Mouse (Mus musculus) liver, embryonic 14.5 days (tissue): ENCODE data around the gene Helz. TPM values are rescaled to one million over a fixed set of nuclear protein-coding genes. Genes with fewer than 3 reads are reported as not detected.

Experiments used
- ATAC-seq: fragments of 200-750 bp; cut with Nextera tagmentation; 2 replicates; pipeline ENCODE4 v1.8.0; 2017; ENCODE audit warnings: moderate number of reproducible peaks, mild to moderate bottlenecking, moderate library complexity; ENCODE audit not compliant: insufficient read depth
- DNase-seq, 3 experiments: peaks; one replicate each; pipeline ENCODE4 v3.0.0-alpha.2; 2012 to 2013; ENCODE audit warnings: low read depth in 3 of 3, low spot score in 3 of 3
- H3K27ac ChIP-seq: fragments of 300-500 bp; sonication (generic); 2 replicates; pipeline ENCODE4 v1.5.1; 2014; ENCODE audit warnings: moderate library complexity, mild to moderate bottlenecking, control low read depth, inconsistent platforms
- H3K27me3 ChIP-seq: fragments of 300-500 bp; sonication (generic); 2 replicates; pipeline ENCODE4 v1.6.1; 2014; ENCODE audit warnings: mild to moderate bottlenecking, low read length, moderate library complexity; ENCODE audit not compliant: control insufficient read depth, insufficient read depth
- H3K36me3 ChIP-seq: fragments of 300-500 bp; sonication (generic); replicated peaks from 2 replicates; pipeline ENCODE4 v1.6.1; 2014; ENCODE audit warnings: low read depth; ENCODE audit not compliant: control insufficient read depth, insufficient read depth
- H3K4me1 ChIP-seq, 2 experiments: fragments of 200-500 bp in 1 of 2; fragments of 300-500 bp in 1 of 2; sonication (generic) in 1 of 2; replicated peaks; 2 replicates each; pipeline ENCODE4 v1.6.1; 2012 to 2014; ENCODE audit warnings: antibody characterized with exemption in 1 of 2, inconsistent platforms in 1 of 2, low read length in 1 of 2; ENCODE audit not compliant: control insufficient read depth in 2 of 2, insufficient read depth in 2 of 2
- H3K4me2 ChIP-seq: fragments of 300-500 bp; sonication (generic); 2 replicates; pipeline ENCODE4 v1.6.1; 2014; ENCODE audit warnings: low read depth, mild to moderate bottlenecking, control low read depth, moderate library complexity
- H3K4me3 ChIP-seq, 2 experiments: fragments of 200-500 bp in 1 of 2; fragments of 300-500 bp in 1 of 2; sonication (generic) in 1 of 2; 2 replicates each; pipeline ENCODE4 v1.5.1; 2012 to 2014; ENCODE audit warnings: low read depth in 2 of 2, low read length in 2 of 2, mild to moderate bottlenecking in 2 of 2, control low read depth in 1 of 2, inconsistent platforms in 1 of 2, moderate library complexity in 1 of 2; ENCODE audit not compliant: insufficient read depth in 1 of 2
- H3K9ac ChIP-seq: fragments of 300-500 bp; sonication (generic); replicated peaks from 2 replicates; pipeline ENCODE4 v1.6.1; 2014; ENCODE audit warnings: mild to moderate bottlenecking, control low read depth, moderate library complexity
- H3K9me3 ChIP-seq: fragments of 300-500 bp; sonication (generic); 2 replicates; pipeline ENCODE4 v1.6.1; 2016; ENCODE audit warnings: low read length, mixed read lengths; ENCODE audit not compliant: control insufficient read depth
- CTCF ChIP-seq: IDR thresholded peaks from 2 replicates; pipeline ENCODE4 v1.5.1; 2016; ENCODE audit warnings: antibody characterized with exemption, low read depth, control low read depth
- EP300 ChIP-seq: IDR thresholded peaks from 2 replicates; pipeline ENCODE4 v1.6.1; 2016; ENCODE audit warnings: antibody characterized with exemption, low read depth
- WGBS: fragments of 180-500 bp; shearing (Covaris S2); extraction: QIAGEN DNeasy Blood & Tissue Kit; methylation state at CpG from one replicate; pipeline ENCODE4 v1.1.7; 2014; ENCODE audit not compliant: insufficient replicate concordance; 5-methylcytosine and 5-hydroxymethylcytosine counted together
- polyA plus RNA-seq, 2 experiments: library from polyadenylated mRNA; depleted of rRNA in 1 of 2; stranded (reverse) in 1 of 2; unstranded in 1 of 2; fragments of >200 nt; fragmentation: Nextera tagmentation in 1 of 2; extraction: Ambion mirVana in 1 of 2; gene quantifications; 2 replicates each; pipeline versions ENCODE4 v1.2.1 to v1.2.3; 2012 to 2014

Helz gene
- polyA plus RNA-seq, 2 experiments, result 3.0 to 5.6 TPM

GRCm38 (mm10) chr11:107571318-107571717, 23.6 kb downstream of the Helz start:
- H3K4me1 ChIP-seq, result peaks cover 0 to 11% of the 10 kb centered on the region in 2 experiments; a peak in 3 of 4 replicates
- peaks cover 4% of the 10 kb centered on the region; the same call in 1 of the 2 replicates for H3K36me3 ChIP-seq
- no peaks in the 10 kb centered on the region for H3K9me3 ChIP-seq
- H3K4me3 ChIP-seq, result no peak overlapping the region
- no peak overlapping the region for H3K27ac ChIP-seq
- 78% methylated on average over 2 of the region's 2 CpGs for WGBS
- ATAC-seq, result no peak
- no peak for DNase-seq
- no peak overlapping the region for H3K9ac ChIP-seq
- no peaks in the 10 kb centered on the region for H3K27me3 ChIP-seq
- TF ChIP-seq EP300 (no peak), CTCF (no peak)
- H3K4me2 ChIP-seq, result no peak overlapping the region

- TF ChIP-seq EP300 (no peak), CTCF (no peak)
Measured at GRCm38 (mm10) chr11:107572551-107572950, 24.8 kb downstream of the Helz start.

GRCm38 (mm10) chr11:107573061-107573692, 25.4 kb downstream of the Helz start:
- DNase-seq, result no peak
- Histone ChIP-seq H3K36me3 (peaks cover 4% of the 10 kb centered on the region; the same call in 1 of the 2 replicates), H3K9ac (no peak overlapping the region), H3K27me3 (no peaks in the 10 kb centered on the region), H3K4me2 (no peak overlapping the region), H3K4me3 (no peak overlapping the region), H3K9me3 (no peaks in the 10 kb centered on the region), H3K4me1 (peaks cover 0 to 11% of the 10 kb centered on the region in 2 experiments; a peak in 3 of 4 replicates), H3K27ac (no peak overlapping the region)
- 52% methylated on average over 11 of the region's 11 CpGs for WGBS
- TF ChIP-seq EP300 (no peak), CTCF (0 out of 2 replicates have a peak, but pooled peaks have one; percentile 9)
- ATAC-seq, result no peak

More at GRCm38 (mm10) chr11:107572551-107572950, 24.8 kb downstream of the Helz start:
- H3K9ac ChIP-seq, result no peak overlapping the region
- H3K27me3 ChIP-seq, result no peaks in the 10 kb centered on the region
- no peak overlapping the region for H3K27ac ChIP-seq
- peaks cover 4% of the 10 kb centered on the region; the same call in 1 of the 2 replicates for H3K36me3 ChIP-seq
- H3K9me3 ChIP-seq, result no peaks in the 10 kb centered on the region
- 69% methylated on average over 3 of the region's 3 CpGs for WGBS
- no peak for DNase-seq
- no peak for ATAC-seq
- peaks cover 0 to 11% of the 10 kb centered on the region in 2 experiments; a peak in 3 of 4 replicates for H3K4me1 ChIP-seq
- H3K4me3 ChIP-seq, result no peak overlapping the region
- no peak overlapping the region for H3K4me2 ChIP-seq

- no peak overlapping the region for H3K4me2 ChIP-seq
- H3K27ac ChIP-seq, result no peak overlapping the region
- peaks cover 0 to 11% of the 10 kb centered on the region in 2 experiments; a peak in 3 of 4 replicates for H3K4me1 ChIP-seq
- WGBS, result 50% methylated on average over 6 of the region's 6 CpGs
- no peaks in the 10 kb centered on the region for H3K9me3 ChIP-seq
- ATAC-seq, result 0 out of 2 replicates have a peak, but pooled peaks have one; percentile 15
- peak in 1 of 3 experiments; percentile 10 for DNase-seq
- TF ChIP-seq CTCF, result no peak
- TF ChIP-seq EP300, result no peak
- H3K9ac ChIP-seq, result no peak overlapping the region
- peaks cover 6% of the 10 kb centered on the region; the same call in 1 of the 2 replicates for H3K36me3 ChIP-seq
- no peak overlapping the region for H3K4me3 ChIP-seq
- no peaks in the 10 kb centered on the region for H3K27me3 ChIP-seq
Measured at GRCm38 (mm10) chr11:107573847-107574246, 26.1 kb downstream of the Helz start.
